Mouse (Mus musculus): ENCODE results near the gene AC140267.1.

AC140267.1 gene

GRCm38 (mm10) chr15:80263610-80264575, 28.3 kb downstream of the AC140267.1 start, which contains the start of gene Rps19bp1:
TSS of gene Rps19bp1 (minus strand) at chr15:80264315.
- peak; percentile 91 for DNase-seq (ENCODE audit: low spot score)

DNA sequence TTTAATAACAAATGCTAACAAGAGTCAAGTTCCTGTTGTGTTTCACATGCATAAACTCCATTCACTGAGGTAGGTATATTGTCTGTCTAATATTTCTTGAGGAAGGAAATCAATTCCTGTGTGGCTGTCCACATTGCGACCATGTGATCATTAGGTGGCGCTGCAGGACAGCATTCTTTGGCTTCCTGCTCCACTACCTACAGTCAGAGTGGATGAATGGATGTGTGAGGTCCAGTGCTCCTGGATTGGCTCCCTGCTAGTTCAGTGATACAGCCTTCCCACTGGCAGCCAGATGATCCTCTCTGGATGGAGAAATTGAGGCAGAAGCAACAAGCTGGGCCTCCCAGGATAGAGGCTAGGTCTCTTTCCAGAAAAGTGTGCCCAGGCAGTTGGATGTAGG, 30.6 kb downstream of the AC140267.1 start:
- peak; percentile 85 for DNase-seq (ENCODE audit: low spot score)

DNA sequence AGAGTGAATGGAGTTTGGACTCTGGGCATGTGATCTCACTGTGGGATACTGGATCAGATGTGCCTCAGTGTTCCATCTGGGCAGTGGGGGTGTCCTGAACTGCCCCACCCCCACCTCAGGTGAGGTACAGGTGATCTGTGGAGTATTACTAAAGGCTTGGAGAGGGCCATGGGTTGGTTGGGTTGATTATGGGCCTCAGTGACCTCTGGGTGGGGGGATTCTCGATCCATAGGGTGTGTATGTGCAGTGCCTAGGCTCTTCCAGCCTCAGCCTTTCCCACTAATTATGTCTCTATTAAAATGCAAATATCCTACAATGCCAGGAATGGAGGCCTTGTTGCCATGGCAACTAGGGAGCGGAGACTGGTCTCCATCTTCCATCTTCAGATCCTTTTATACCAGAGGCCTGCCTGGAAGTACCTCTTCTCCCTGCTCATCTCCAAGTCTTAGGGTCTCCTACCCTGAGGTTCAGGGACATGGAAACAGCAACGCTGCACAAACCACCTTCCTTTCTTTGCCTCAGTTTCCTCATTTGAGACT, 36.3 kb downstream of the AC140267.1 start:
- no peak for DNase-seq (ENCODE audit: low spot score)

DNA sequence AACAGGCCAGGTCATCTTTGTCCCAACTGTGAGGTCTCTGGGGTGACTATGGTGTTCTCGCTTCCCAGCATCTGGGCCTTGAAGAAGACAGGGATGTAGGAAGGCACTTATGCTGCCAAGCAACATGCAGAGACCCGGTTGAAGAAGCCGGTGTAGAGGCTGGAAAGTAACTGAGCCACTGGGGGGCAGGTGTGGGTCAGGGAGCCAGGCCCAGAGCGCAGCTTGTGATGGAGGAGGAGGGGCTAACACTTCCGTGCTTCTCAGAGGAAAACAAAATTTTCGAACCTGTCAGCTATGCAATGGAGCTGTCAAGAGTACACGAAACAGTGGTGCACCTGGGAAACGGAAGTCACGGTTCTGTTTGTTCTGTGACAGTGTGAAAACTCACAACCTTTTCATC, 41.5 kb downstream of the AC140267.1 start:
- no peak for DNase-seq (ENCODE audit: low spot score)

DNA sequence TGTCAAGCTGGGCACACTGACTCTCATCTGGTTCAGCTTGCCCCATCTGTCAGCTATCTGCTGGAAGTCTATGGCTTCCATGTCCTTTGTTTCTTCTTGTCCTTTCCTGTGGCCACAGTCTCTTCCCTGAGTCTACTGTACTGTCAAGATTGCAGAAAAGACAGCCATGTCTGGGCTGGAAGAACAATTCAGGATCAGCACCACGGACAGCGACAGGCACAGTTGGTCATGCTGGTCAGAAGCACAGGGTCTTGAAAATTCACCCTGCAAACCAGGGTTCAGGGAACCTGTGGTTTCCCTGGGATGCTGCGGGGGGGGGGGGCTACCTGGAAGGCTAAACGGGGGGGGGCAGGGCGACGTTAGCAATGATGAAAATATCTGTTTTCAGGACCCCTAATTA, 42.0 kb downstream of the AC140267.1 start:
- DNase-seq (ENCODE audit: low spot score): peak; percentile 93

DNA sequence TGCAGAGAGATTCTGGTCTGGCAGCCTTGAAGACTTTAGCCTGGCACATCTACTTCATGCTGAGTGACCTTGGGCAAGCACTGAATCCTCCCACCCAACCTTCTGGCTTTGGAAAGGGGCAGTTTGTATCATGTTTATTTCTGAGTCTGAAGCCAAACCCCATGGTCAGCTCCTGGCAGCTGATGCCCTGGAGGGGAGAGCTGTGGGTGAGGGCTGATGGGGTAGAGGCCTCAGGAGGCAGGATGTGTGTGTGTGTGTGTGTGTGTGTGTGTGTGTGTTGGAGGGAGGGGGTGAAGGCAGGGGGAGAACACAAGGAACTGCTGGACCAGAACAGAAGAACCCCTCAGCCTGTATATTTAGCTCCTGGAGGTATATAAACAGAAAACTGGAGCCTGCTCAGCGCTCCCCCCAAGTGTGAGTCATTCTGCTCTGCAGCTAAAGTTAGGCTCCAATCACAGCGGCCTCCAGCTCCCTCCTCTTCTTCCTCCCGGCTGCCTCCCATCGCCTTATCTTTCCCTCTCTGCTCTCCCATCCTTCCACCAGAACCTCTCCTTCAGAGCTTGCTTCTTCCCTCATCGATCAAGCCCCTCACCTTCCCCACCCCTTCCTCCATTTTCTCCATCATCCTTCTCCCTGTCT, 42.6 kb downstream of the AC140267.1 start:
- no peak for DNase-seq (ENCODE audit: low spot score)

GRCm38 (mm10) chr15:80279053-80279452, 43.4 kb downstream of the AC140267.1 start:
- DNase-seq (ENCODE audit: low spot score): no peak

- DNase-seq (ENCODE audit: low spot score): peak; percentile 68
Observed at GRCm38 (mm10) chr15:80280646-80281045, 45.0 kb downstream of the AC140267.1 start.

All from testis, postnatal 10 days (tissue).